Comparison of ENCODE assay signal across 21 mouse cellular contexts in the genomic region with DNA sequence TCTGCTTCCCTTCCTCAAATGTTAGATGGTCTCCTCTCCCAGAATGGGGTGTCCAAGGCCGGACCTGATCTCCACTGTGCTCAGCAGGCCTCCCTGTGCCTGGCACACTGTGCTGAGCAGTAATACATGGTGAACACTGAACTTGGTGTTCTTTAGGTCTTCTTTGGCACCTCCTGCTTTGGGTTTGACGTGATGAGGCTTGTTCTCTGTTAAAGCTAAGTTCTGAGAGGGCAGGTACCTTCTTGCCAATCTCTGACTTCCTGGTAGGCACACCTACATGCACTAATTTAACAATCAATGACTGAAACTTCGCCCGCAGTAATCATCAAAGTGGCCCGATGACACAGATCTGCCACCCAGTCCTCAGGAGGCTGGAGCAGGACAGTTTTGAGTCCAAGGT.
DNase-seq lines count a peak whose midpoint lies in the region; ATAC-seq and TF ChIP-seq lines count a peak whose summit lies in the region.
"Had no signal": no experiment of that assay in that cellular context is flagged by ENCODE, and none has a peak within 500 bp of the region (broad histone marks: within the 10 kb centered on the region; RNA-seq: fewer than 3 reads in every experiment).

No protein-coding gene starts in this region.

- no peak for TF ChIP-seq POLR2A in liver, adult 2 months (IDR thresholded peaks at IDR 0.05; ENCODE audit: extremely low read depth, insufficient read depth, low read length)

- no peak for TF ChIP-seq CTCF in liver, adult 2 months (IDR thresholded peaks at IDR 0.05; ENCODE audit: low read depth, low read length)
- TF ChIP-seq CTCF in liver, postnatal 0 days (IDR thresholded peaks at IDR 0.05; ENCODE audit: low read depth) = no peak

- H3K9ac ChIP-seq in liver, adult 2 months (ENCODE audit: low read depth, low read length) = no peak overlapping the region
- no peak overlapping the region for H3K9ac ChIP-seq in liver, postnatal 0 days (replicated peaks)
- no peak overlapping the region for H3K9ac ChIP-seq in midbrain, embryonic 13.5 days (replicated peaks)
- H3K9ac ChIP-seq: embryonic facial prominence, embryonic 12.5 days; forebrain, embryonic 12.5 days had no signal

- 31% methylated on average over 5 of the region's 5 CpGs for WGBS in liver, adult 2 months
- WGBS in liver, postnatal 0 days (ENCODE audit: insufficient replicate concordance) = 78% methylated on average over 5 of the region's 5 CpGs
- 84% methylated on average over 5 of the region's 5 CpGs for WGBS in midbrain, embryonic 13.5 days

- H3K4me3 ChIP-seq in liver, adult 2 months (ENCODE audit: insufficient read depth, low read depth, low read length) = no peak overlapping the region
- no peak overlapping the region for H3K4me3 ChIP-seq in liver, postnatal 0 days (ENCODE audit: low read depth, low read length)
- no peak overlapping the region for H3K4me3 ChIP-seq in midbrain, embryonic 13.5 days (replicated peaks)
- H3K4me3 ChIP-seq: embryonic facial prominence, embryonic 12.5 days; forebrain, embryonic 10.5 days; forebrain, embryonic 12.5 days had no signal

- H3K9me3 ChIP-seq in liver, postnatal 0 days (ENCODE audit: low read length) = no peaks in the 10 kb centered on the region
- H3K9me3 ChIP-seq in midbrain, embryonic 13.5 days = no peaks in the 10 kb centered on the region
- H3K9me3 ChIP-seq: embryonic facial prominence, embryonic 10.5 days; embryonic facial prominence, embryonic 12.5 days; forebrain, embryonic 10.5 days; forebrain, embryonic 12.5 days; G1E had no signal

- peaks cover 12% of the 10 kb centered on the region for H3K4me1 ChIP-seq in liver, adult 2 months (ENCODE audit: control insufficient read depth, insufficient read depth, low read length)
- no peaks in the 10 kb centered on the region for H3K4me1 ChIP-seq in liver, postnatal 0 days (ENCODE audit: insufficient read depth)
- 0 out of 2 replicates have a peak, but pooled peaks cover 2% of the 10 kb centered on the region for H3K4me1 ChIP-seq in midbrain, embryonic 13.5 days (replicated peaks)
- H3K4me1 ChIP-seq: forebrain, embryonic 12.5 days had no signal

- H3K4me2 ChIP-seq in liver, postnatal 0 days (ENCODE audit: low read depth, low read length) = no peak overlapping the region
- no peak overlapping the region for H3K4me2 ChIP-seq in midbrain, embryonic 13.5 days (replicated peaks)
- H3K4me2 ChIP-seq: forebrain, embryonic 12.5 days had no signal

- no peak for ATAC-seq in liver, postnatal 0 days
- ATAC-seq in midbrain, embryonic 13.5 days = no peak
- ATAC-seq: activated CD4-positive, CD25-positive, alpha-beta regulatory T cell, adult 4 months; CD4-positive, CD25-positive, alpha-beta regulatory T cell, adult 4 months; Patski had no signal

- no peaks in the 10 kb centered on the region for H3K27me3 ChIP-seq in liver, adult 2 months (ENCODE audit: control insufficient read depth, insufficient read depth, low read length)
- H3K27me3 ChIP-seq in liver, postnatal 0 days (ENCODE audit: insufficient read depth, low read length) = no peaks in the 10 kb centered on the region
- peaks cover 6% of the 10 kb centered on the region; the same call in 1 of the 2 replicates for H3K27me3 ChIP-seq in midbrain, embryonic 13.5 days
- H3K27me3 ChIP-seq: CH12.LX; embryonic facial prominence, embryonic 12.5 days; forebrain, embryonic 12.5 days; Patski had no signal

- no peaks in the 10 kb centered on the region for H3K79me2 ChIP-seq in liver, adult 2 months (ENCODE audit: control insufficient read depth, insufficient read depth, low read length)

- H3K27ac ChIP-seq in liver, adult 2 months (replicated peaks; ENCODE audit: insufficient read depth, low read depth, low read length) = no peak overlapping the region
- H3K27ac ChIP-seq in liver, postnatal 0 days (ENCODE audit: low read depth) = no peak overlapping the region
- no peak overlapping the region for H3K27ac ChIP-seq in midbrain, embryonic 13.5 days
- H3K27ac ChIP-seq: embryonic facial prominence, embryonic 10.5 days; embryonic facial prominence, embryonic 12.5 days; forebrain, embryonic 10.5 days; forebrain, embryonic 12.5 days had no signal

- DNase-seq in heart, adult 11 months = peak; percentile 72
- no peak for DNase-seq in heart, adult 8-10 months (ENCODE audit: low spot score)
- DNase-seq in liver, adult 2 months (ENCODE audit: extremely low read depth, low read depth, low spot score) = peak; percentile 35
- DNase-seq in liver, postnatal 0 days = no peak
- DNase-seq: adrenal gland, adult 8-10 months; adrenal gland, postnatal 14 days; B cell, adult 2 months; cerebellum, adult 11-12 months; cerebellum, adult 2 months; cerebellum, adult 9-10 months; cerebellum, postnatal 25 days had no signal

- no peaks in the 10 kb centered on the region for H3K36me3 ChIP-seq in liver, adult 2 months (ENCODE audit: control insufficient read depth, insufficient read depth, low read length)
- H3K36me3 ChIP-seq in liver, postnatal 0 days (replicated peaks; ENCODE audit: insufficient read depth, low read length) = no peaks in the 10 kb centered on the region
- H3K36me3 ChIP-seq in midbrain, embryonic 13.5 days = no peaks in the 10 kb centered on the region
- H3K36me3 ChIP-seq: embryonic facial prominence, embryonic 10.5 days; embryonic facial prominence, embryonic 12.5 days; forebrain, embryonic 10.5 days; forebrain, embryonic 12.5 days; G1E had no signal

- no peak for TF ChIP-seq EP300 in liver, postnatal 0 days (IDR thresholded peaks at IDR 0.05; ENCODE audit: low read depth)

Comparison
In these comparisons a context has a peak if more than half of its experiments do, and no peak if none do; other contexts are left out.
1. DNase-seq: peak in heart, adult 11 months (single experiment) and liver, adult 2 months (single experiment); none in heart, adult 8-10 months (single experiment) and liver, postnatal 0 days (single experiment).